Mouse (Mus musculus) thymus, postnatal 0 days (tissue): ENCODE results near the gene Fam161a. TPM values are rescaled to one million over a fixed set of nuclear protein-coding genes. Genes with fewer than 3 reads are reported as not detected.
A peak's percentile ranks its signal among the peaks of the same experiment; 100 is the strongest.
"Not testable (repeated sequence)": the region's sequence is repeated elsewhere in the genome, so short reads cannot be mapped to it uniquely, and the experiment has no call there.

Experiments
- DNase-seq: peaks from one replicate; pipeline ENCODE4 v3.0.0-alpha.2; 2015; ENCODE audit warnings: low spot score
- polyA plus RNA-seq: library from polyadenylated mRNA; unstranded; fragments of >200 nt; fragmentation: Nextera tagmentation; extraction: Ambion mirVana; gene quantifications from 2 replicates; pipeline ENCODE4 v1.2.1, GENCODE M21; 2015

Gene Fam161a
- polyA plus RNA-seq, 1 experiment from 2014 or later = 1.3 TPM

- DNase-seq = no peak
Measured at GRCm38 (mm10) chr11:23047663-23048582, 40.6 kb downstream of the Fam161a start.

DNA sequence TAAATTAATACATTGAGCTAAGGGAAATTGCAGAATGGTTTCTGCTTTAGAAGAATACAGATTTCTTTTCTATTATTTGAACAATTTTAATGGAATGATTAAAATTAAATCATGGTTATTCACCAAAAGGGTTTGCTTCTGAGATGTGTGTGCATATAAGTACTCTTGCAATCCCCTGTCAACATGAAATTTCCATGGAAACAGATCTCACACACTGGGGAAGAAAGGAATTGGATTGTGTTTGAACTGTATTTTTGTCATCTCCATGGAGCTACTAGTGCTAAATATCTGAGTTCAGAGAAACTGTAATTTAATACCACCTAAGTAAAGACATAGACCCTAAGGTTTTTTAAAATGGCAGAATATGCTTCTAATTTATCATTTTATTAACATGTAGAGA, 42.3 kb downstream of the Fam161a start:
- no peak for DNase-seq

DNA sequence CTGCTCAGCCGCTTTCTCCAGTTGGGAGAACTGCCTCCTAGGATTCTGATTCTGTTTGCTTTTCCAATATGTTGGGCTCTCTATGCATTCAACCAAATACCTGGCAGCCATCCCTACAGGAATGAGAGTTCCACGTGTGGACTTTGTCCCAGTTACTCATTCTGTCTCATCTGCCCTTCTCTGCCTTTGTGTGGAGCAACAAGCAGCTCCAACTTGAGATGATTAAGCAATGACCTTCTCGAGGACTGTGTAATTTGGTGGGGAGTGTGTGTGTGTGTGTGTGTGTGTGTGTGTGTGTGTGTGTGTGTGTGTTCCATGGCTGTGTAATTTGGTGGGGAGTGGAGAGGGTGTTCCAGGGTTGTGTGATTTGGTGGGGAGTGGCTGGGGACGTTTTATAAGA, 45.0 kb downstream of the Fam161a start:
- no peak for DNase-seq

DNA sequence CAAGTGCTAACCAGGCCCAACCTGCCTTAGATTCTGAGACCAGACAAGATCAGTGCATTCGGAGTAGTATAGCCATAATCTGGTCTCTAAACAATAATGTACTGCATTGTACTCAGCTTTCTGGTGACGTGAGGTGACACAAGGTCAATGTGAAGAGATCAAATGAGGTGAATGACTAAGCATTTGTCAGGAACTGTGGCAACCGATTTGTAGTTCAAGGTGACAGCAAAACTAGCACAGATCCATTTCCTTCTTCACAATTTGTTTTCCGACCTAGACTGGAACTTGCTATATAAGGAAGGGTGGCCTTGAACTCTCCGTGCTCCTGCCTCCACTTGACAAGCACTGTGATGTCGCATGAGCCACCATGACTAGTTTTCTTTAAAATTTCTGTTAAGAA, 55.8 kb downstream of the Fam161a start:
- no peak for DNase-seq

DNA sequence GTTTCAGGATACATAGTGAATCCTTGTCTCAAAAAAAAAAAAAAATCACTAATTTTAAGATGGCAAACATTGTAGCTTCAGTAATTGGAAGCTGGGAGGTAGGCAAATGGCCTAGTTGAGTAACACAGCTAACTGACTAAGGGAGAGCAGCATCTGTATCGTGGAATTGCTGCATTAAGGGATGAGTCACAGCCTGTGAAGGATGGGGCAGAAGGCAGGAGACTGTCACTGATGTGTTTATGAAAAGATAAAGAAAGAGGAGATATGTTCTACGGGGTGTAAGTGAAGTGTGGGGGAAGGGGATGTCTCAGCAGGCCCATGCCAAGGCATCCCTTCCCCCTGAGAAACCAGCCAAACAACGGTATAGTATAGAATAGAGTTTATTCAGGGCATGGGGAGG, 56.5 kb downstream of the Fam161a start:
- DNase-seq = no peak

DNA sequence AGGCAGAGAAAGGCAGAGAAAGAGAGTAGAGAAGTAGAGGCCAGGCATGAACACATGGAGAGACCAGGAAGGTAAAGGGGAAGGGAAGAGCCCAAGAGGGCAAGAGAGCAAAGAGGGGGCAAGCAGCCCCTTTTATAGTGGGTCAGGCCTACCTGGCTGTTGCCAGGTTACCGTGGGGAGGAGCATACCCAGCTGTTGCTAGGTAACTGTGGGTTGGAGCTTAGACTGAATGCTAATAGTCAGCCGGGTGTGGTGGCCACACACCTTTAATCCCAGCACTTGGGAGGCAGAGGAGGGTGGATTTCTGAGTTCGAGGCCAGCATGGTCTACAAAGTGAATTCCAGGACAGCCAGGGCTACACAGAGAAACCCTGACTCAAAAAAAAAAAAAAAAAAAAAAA, 56.9 kb downstream of the Fam161a start:
- DNase-seq = not testable (repeated sequence)

GRCm38 (mm10) chr11:23065167-23065668, 57.9 kb downstream of the Fam161a start:
- DNase-seq = no peak

GRCm38 (mm10) chr11:23067395-23068136, 60.2 kb downstream of the Fam161a start:
- peak; percentile 78 for DNase-seq

GRCm38 (mm10) chr11:23068201-23068600, 60.9 kb downstream of the Fam161a start:
- DNase-seq = no peak

DNA sequence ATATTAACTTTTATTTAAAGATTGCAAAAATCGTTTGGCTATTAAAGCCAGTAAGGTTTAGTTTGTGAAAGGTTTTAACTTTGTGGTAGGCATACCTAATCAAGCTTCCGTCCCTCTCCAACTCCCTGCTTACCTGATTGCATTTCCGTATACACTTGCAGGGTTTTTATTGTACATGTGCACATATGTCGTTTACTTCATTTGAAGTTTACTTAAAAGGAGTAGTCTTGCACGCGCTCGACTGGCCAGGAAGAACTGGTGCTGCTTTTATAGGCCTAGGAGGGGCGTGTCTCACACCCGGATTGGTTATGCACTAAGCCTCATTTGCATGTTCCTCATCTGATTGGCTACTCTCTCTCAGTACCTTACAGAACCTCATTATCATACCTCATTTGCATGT, 61.7 kb downstream of the Fam161a start:
- DNase-seq = not testable (repeated sequence)

DNA sequence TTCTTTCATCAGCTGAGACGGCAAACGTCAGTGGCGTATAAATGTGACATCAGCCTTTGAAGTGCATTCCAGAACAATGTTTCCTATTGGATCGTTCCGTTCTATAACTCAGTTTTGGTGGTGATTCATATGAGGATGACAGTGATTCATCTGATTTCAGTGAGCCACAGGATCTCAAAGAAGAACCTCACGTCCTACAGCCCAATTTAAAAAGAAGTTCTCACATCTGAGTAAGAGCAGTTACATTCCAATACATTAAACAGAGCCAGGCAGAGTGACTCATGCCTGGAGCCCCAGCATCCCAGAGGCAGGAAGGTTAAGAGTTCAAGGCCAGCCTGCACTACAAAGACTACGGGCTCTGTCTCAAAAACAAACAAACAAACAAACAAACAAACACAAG, 67.5 kb downstream of the Fam161a start:
- no peak for DNase-seq

- DNase-seq = no peak
Measured at GRCm38 (mm10) chr11:23078541-23078940, 71.2 kb downstream of the Fam161a start.

Other genes with a start within 250 kb of the Fam161a start
- 25.5 and 26.1 TPM in 2 replicates for gene B3gnt2, start 146.6 kb upstream of the Fam161a start, polyA plus RNA-seq
- gene Zrsr1, start 35.5 kb upstream of the Fam161a start, polyA plus RNA-seq = 3.1 and 3.7 TPM in 2 replicates
- 41.2 and 44.0 TPM in 2 replicates for gene Gm28048, start 25.4 kb upstream of the Fam161a start, polyA plus RNA-seq
- gene Commd1, start 25.1 kb upstream of the Fam161a start, polyA plus RNA-seq = 265 and 303 TPM in 2 replicates
- gene Cct4, start 17.0 kb upstream of the Fam161a start, polyA plus RNA-seq = 230 and 241 TPM in 2 replicates
- 60.0 and 62.6 TPM in 2 replicates for gene Xpo1, start 248.5 kb downstream of the Fam161a start, polyA plus RNA-seq